Mouse (Mus musculus) liver, embryonic 14.5 days (tissue): ENCODE results near the gene Sytl3. TPM values are rescaled to one million over a fixed set of nuclear protein-coding genes. Genes with fewer than 3 reads are reported as not detected.

Source experiments
- ATAC-seq: fragments of 200-750 bp; cut with Nextera tagmentation; 2 replicates; pipeline ENCODE4 v1.8.0; 2017; ENCODE audit warnings: moderate number of reproducible peaks, mild to moderate bottlenecking, moderate library complexity; ENCODE audit not compliant: insufficient read depth
- DNase-seq, 3 experiments: peaks; one replicate each; pipeline ENCODE4 v3.0.0-alpha.2; 2012 to 2013; ENCODE audit warnings: low read depth in 3 of 3, low spot score in 3 of 3
- H3K27ac ChIP-seq: fragments of 300-500 bp; sonication (generic); 2 replicates; pipeline ENCODE4 v1.5.1; 2014; ENCODE audit warnings: moderate library complexity, mild to moderate bottlenecking, control low read depth, inconsistent platforms
- H3K27me3 ChIP-seq: fragments of 300-500 bp; sonication (generic); 2 replicates; pipeline ENCODE4 v1.6.1; 2014; ENCODE audit warnings: mild to moderate bottlenecking, low read length, moderate library complexity; ENCODE audit not compliant: control insufficient read depth, insufficient read depth
- H3K36me3 ChIP-seq: fragments of 300-500 bp; sonication (generic); replicated peaks from 2 replicates; pipeline ENCODE4 v1.6.1; 2014; ENCODE audit warnings: low read depth; ENCODE audit not compliant: control insufficient read depth, insufficient read depth
- H3K4me1 ChIP-seq, 2 experiments: fragments of 200-500 bp in 1 of 2; fragments of 300-500 bp in 1 of 2; sonication (generic) in 1 of 2; replicated peaks; 2 replicates each; pipeline ENCODE4 v1.6.1; 2012 to 2014; ENCODE audit warnings: antibody characterized with exemption in 1 of 2, inconsistent platforms in 1 of 2, low read length in 1 of 2; ENCODE audit not compliant: control insufficient read depth in 2 of 2, insufficient read depth in 2 of 2
- H3K4me2 ChIP-seq: fragments of 300-500 bp; sonication (generic); 2 replicates; pipeline ENCODE4 v1.6.1; 2014; ENCODE audit warnings: low read depth, mild to moderate bottlenecking, control low read depth, moderate library complexity
- H3K4me3 ChIP-seq, 2 experiments: fragments of 200-500 bp in 1 of 2; fragments of 300-500 bp in 1 of 2; sonication (generic) in 1 of 2; 2 replicates each; pipeline ENCODE4 v1.5.1; 2012 to 2014; ENCODE audit warnings: low read depth in 2 of 2, low read length in 2 of 2, mild to moderate bottlenecking in 2 of 2, control low read depth in 1 of 2, inconsistent platforms in 1 of 2, moderate library complexity in 1 of 2; ENCODE audit not compliant: insufficient read depth in 1 of 2
- H3K9ac ChIP-seq: fragments of 300-500 bp; sonication (generic); replicated peaks from 2 replicates; pipeline ENCODE4 v1.6.1; 2014; ENCODE audit warnings: mild to moderate bottlenecking, control low read depth, moderate library complexity
- H3K9me3 ChIP-seq: fragments of 300-500 bp; sonication (generic); 2 replicates; pipeline ENCODE4 v1.6.1; 2016; ENCODE audit warnings: low read length, mixed read lengths; ENCODE audit not compliant: control insufficient read depth
- CTCF ChIP-seq: IDR thresholded peaks from 2 replicates; pipeline ENCODE4 v1.5.1; 2016; ENCODE audit warnings: antibody characterized with exemption, low read depth, control low read depth
- EP300 ChIP-seq: IDR thresholded peaks from 2 replicates; pipeline ENCODE4 v1.6.1; 2016; ENCODE audit warnings: antibody characterized with exemption, low read depth
- WGBS: fragments of 180-500 bp; shearing (Covaris S2); extraction: QIAGEN DNeasy Blood & Tissue Kit; methylation state at CpG from one replicate; pipeline ENCODE4 v1.1.7; 2014; ENCODE audit not compliant: insufficient replicate concordance; 5-methylcytosine and 5-hydroxymethylcytosine counted together
- polyA plus RNA-seq, 2 experiments: library from polyadenylated mRNA; depleted of rRNA in 1 of 2; stranded (reverse) in 1 of 2; unstranded in 1 of 2; fragments of >200 nt; fragmentation: Nextera tagmentation in 1 of 2; extraction: Ambion mirVana in 1 of 2; gene quantifications; 2 replicates each; pipeline versions ENCODE4 v1.2.1 to v1.2.3; 2012 to 2014

Sytl3 gene
- polyA plus RNA-seq, 2 experiments, result 0.06 TPM; not detected in 1

DNA sequence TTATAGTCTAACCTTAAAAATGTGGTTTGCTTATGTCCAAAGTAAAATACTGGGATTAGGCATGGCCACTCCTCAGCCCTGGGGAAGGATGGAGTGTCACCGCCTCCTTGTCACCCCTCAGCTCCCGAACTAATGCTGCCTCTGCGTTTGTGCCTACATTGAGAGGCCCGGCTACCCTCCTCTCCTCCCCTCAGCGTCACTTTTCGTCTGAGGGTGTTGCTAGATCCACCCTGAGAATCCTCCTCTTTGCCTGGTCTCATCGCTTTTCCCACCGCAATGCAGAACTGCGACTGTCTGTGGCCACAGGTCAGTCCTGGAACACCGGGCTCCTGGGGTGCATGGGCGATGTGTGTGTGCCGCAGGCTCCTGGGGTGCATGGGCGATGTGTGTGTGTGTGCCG, 86.0 kb downstream of the Sytl3 start:
- Histone ChIP-seq H3K4me1 (peaks cover 0 to 12% of the 10 kb centered on the region in 2 experiments; a peak in 2 of 4 replicates), H3K4me3 (no peak overlapping the region), H3K9me3 (no peaks in the 10 kb centered on the region), H3K27ac (no peak overlapping the region), H3K27me3 (no peaks in the 10 kb centered on the region), H3K36me3 (peaks cover 37% of the 10 kb centered on the region), H3K9ac (no peak overlapping the region), H3K4me2 (no peak overlapping the region)
- ATAC-seq, result no peak
- WGBS, result 89% methylated on average over 14 of the region's 14 CpGs
- DNase-seq, result no peak
- no peak for TF ChIP-seq EP300
- no peak for TF ChIP-seq CTCF

DNA sequence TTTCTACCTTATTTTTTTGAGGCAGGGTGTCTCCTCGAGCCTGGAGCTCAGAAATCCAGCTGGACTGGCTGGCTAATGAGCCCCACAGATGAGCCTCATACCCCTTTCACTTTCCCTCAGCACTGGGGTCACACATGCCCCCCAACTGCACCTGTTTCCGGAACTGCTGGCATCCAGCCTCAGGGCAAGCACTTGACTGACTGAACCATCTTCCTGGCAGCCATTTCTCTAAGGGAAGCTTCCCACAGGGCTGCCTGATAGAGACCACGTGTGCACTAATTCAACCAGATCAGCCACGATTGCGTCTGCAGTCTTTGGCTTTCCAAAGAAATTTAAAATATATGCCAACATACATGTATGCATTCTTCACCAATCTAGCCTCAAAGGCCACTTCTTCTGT, 86.6 kb downstream of the Sytl3 start:
- no peak for DNase-seq
- H3K27ac ChIP-seq, result no peak overlapping the region

DNA sequence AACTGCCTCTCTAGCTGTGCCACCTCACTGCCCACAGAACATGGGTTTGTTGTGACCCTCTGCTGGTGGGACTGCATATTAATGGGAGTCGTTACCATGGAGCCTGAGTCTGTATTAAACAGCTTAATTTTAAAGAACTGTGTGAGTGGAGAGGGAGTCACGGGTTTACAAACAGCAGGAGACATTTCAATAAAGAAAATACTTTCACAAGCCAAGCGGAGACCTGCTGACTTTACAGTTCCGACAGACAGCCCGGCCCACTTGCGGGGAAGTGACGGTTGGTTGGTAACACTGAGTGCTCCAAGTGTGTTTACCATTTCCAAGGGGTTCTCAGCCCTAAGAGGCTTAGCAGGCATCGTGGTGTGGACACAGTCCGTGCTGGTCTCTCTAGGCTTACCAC, 87.1 kb downstream of the Sytl3 start:
- H3K4me3 ChIP-seq, result no peak overlapping the region
- no peak overlapping the region for H3K4me2 ChIP-seq
- DNase-seq (no peak), ATAC-seq (no peak)
- no peaks in the 10 kb centered on the region for H3K27me3 ChIP-seq
- TF ChIP-seq CTCF, result no peak
- no peak for TF ChIP-seq EP300
- H3K27ac ChIP-seq, result no peak overlapping the region
- 79% methylated on average over 9 of the region's 9 CpGs for WGBS
- H3K9ac ChIP-seq, result no peak overlapping the region
- H3K4me1 ChIP-seq, result peaks cover 0 to 12% of the 10 kb centered on the region in 2 experiments; a peak in 2 of 4 replicates
- H3K9me3 ChIP-seq, result no peaks in the 10 kb centered on the region
- H3K36me3 ChIP-seq, result peaks cover 38% of the 10 kb centered on the region

More for the DNA sequence above, 86.6 kb downstream of the Sytl3 start:
- Histone ChIP-seq H3K9ac (no peak overlapping the region), H3K4me3 (no peak overlapping the region), H3K9me3 (no peaks in the 10 kb centered on the region), H3K4me2 (no peak overlapping the region), H3K27me3 (no peaks in the 10 kb centered on the region), H3K4me1 (peaks cover 0 to 12% of the 10 kb centered on the region in 2 experiments; a peak in 2 of 4 replicates), H3K36me3 (peaks cover 38% of the 10 kb centered on the region)
- TF ChIP-seq EP300, result no peak
- TF ChIP-seq CTCF, result no peak
- ATAC-seq, result no peak
- WGBS, result 79% methylated on average over 5 of the region's 5 CpGs

DNA sequence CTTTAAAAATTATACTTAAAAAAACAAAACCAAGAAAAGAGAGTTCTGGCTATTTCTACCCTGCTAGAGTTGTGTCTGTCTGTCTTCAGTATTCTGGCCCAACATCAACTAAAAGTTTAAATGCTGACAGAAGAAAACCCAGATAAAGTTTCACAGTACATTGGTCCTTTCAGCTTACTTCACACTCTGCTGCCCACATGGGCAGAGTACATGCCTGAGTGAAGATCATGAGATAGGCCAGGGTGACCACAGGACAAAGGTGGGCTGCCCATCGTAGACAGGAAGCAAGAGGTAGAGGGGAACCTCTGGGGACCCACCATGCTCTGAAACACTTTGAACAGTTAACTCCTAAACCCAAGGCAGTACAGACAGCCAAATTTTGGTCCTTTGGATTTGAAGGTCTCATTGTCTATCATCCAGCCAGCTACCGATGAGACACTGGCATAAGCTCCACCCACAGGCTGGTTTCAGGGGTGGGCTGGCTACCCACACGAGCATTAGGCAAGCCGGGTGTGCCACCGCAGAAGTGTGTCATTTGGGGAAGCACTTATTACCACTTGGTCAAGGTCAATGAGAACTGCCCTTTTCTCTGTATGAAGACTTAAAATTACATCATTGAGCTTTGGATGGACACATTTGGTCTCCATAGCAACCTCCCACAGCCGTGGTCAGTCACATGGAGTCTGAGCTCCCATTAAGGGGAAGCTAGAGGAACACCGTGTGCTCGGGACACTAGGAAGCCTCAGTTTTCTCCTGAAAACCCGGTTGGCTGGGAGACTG, 87.7 kb downstream of the Sytl3 start:
- WGBS, result 63% methylated on average over 9 of the region's 9 CpGs
- H3K4me1 ChIP-seq, result peaks cover 0 to 12% of the 10 kb centered on the region in 2 experiments; a peak in 2 of 4 replicates
- H3K27ac ChIP-seq, result no peak overlapping the region
- H3K4me3 ChIP-seq, result no peak overlapping the region
- no peaks in the 10 kb centered on the region for H3K27me3 ChIP-seq
- H3K36me3 ChIP-seq, result peaks cover 41% of the 10 kb centered on the region
- H3K4me2 ChIP-seq, result no peak overlapping the region
- no peak overlapping the region for H3K9ac ChIP-seq
- DNase-seq (peak in 1 of 3 experiments; percentile 49), ATAC-seq (no peak)
- TF ChIP-seq CTCF (no peak), EP300 (no peak)
- H3K9me3 ChIP-seq, result no peaks in the 10 kb centered on the region

DNA sequence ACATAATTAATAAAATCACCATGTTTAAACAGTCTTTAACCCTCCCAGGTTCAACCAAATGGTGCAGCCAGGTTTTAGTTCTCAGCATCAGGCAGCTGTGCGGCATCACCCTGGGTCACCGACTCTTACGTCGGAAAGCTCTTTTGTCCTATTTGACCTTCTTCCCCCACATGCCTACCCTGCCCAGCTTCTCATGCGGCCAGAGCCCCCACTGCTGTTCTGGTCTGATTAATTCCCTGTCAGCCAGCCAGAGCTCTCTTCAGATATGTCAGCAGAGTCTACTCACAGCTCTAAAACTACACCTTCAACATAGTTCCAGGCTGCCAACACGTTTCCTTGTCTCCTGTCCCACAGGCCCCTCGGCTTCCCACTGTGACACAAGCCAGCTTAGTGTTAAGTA, 88.6 kb downstream of the Sytl3 start:
- TF ChIP-seq EP300 (no peak), CTCF (no peak)
- no peak overlapping the region for H3K4me2 ChIP-seq
- peaks cover 42% of the 10 kb centered on the region for H3K36me3 ChIP-seq
- H3K9ac ChIP-seq, result no peak overlapping the region
- H3K27ac ChIP-seq, result no peak overlapping the region
- 78% methylated on average over 7 of the region's 7 CpGs for WGBS
- H3K9me3 ChIP-seq, result no peaks in the 10 kb centered on the region
- no peak for ATAC-seq
- peaks cover 0 to 9% of the 10 kb centered on the region in 2 experiments; a peak in 2 of 4 replicates for H3K4me1 ChIP-seq
- no peak for DNase-seq
- H3K27me3 ChIP-seq, result no peaks in the 10 kb centered on the region
- no peak overlapping the region for H3K4me3 ChIP-seq
